Mouse (Mus musculus) liver, adult 2 months (tissue): Measurements from ENCODE around the gene Gpm6b. TPM values are rescaled to one million over a fixed set of nuclear protein-coding genes. Genes with fewer than 3 reads are reported as not detected.

ENCODE experiments used
- DNase-seq: peaks from one replicate; pipeline ENCODE4 v3.0.0-alpha.2; 2011; ENCODE audit warnings: low read depth, low spot score; ENCODE audit errors: extremely low read depth
- H3K27ac ChIP-seq: fragments of 200-500 bp; replicated peaks from 2 replicates; pipeline ENCODE4 v1.5.1; 2012; ENCODE audit warnings: low read depth, mild to moderate bottlenecking, control low read depth, inconsistent platforms, low read length; ENCODE audit not compliant: insufficient read depth
- H3K27me3 ChIP-seq: fragments of 200-500 bp; 2 replicates; pipeline ENCODE4 v1.6.1; 2012; ENCODE audit warnings: mild to moderate bottlenecking, moderate library complexity, low read length, inconsistent platforms; ENCODE audit not compliant: control insufficient read depth, insufficient read depth
- H3K36me3 ChIP-seq: fragments of 200-500 bp; 2 replicates; pipeline ENCODE4 v1.6.1; 2012; ENCODE audit warnings: low read length, inconsistent platforms; ENCODE audit not compliant: control insufficient read depth, insufficient read depth
- H3K4me1 ChIP-seq: fragments of 200-500 bp; 2 replicates; pipeline ENCODE4 v1.6.1; 2011; ENCODE audit warnings: low read length; ENCODE audit not compliant: control insufficient read depth, insufficient read depth
- H3K4me3 ChIP-seq: fragments of 200-500 bp; 2 replicates; pipeline ENCODE4 v1.5.1; 2011; ENCODE audit warnings: low read depth, mild to moderate bottlenecking, control low read depth, low read length, moderate library complexity; ENCODE audit not compliant: insufficient read depth
- H3K79me2 ChIP-seq: fragments of 200-500 bp; 2 replicates; pipeline ENCODE4 v1.6.1; 2012; ENCODE audit warnings: inconsistent platforms, mild to moderate bottlenecking, low read length, moderate library complexity; ENCODE audit not compliant: control insufficient read depth, insufficient read depth
- H3K9ac ChIP-seq: fragments of 200-500 bp; 2 replicates; pipeline ENCODE4 v1.6.1; 2012; ENCODE audit warnings: low read depth, mild to moderate bottlenecking, control low read depth, inconsistent platforms, low read length
- CTCF ChIP-seq: fragments of 200-500 bp; IDR thresholded peaks from 2 replicates; pipeline ENCODE4 v1.5.1; 2011; ENCODE audit warnings: low read depth, low read length, control low read depth
- POLR2A ChIP-seq: fragments of 200-500 bp; IDR thresholded peaks from 2 replicates; pipeline ENCODE4 v1.6.1; 2011; ENCODE audit warnings: low read length, control low read depth; ENCODE audit not compliant: insufficient read depth; ENCODE audit errors: extremely low read depth
- WGBS: fragments of 180-500 bp; shearing (Covaris S2); methylation state at CpG from one replicate; pipeline ENCODE4 v1.1.7; 2018; 5-methylcytosine and 5-hydroxymethylcytosine counted together
- polyA plus RNA-seq: library from polyadenylated mRNA; depleted of rRNA; stranded (reverse); fragments of >200 nt; gene quantifications from 2 replicates; pipeline ENCODE4 v1.2.3, GENCODE M21; 2012
- total RNA-seq: library from RNA; depleted of rRNA; stranded (reverse); fragments of >200 nt; gene quantifications from 2 replicates; pipeline ENCODE4 v1.2.3, GENCODE M21; 2014

The Gpm6b gene
- total and polyA plus RNA-seq, 2 experiments = 0.24 to 1.3 TPM

DNA sequence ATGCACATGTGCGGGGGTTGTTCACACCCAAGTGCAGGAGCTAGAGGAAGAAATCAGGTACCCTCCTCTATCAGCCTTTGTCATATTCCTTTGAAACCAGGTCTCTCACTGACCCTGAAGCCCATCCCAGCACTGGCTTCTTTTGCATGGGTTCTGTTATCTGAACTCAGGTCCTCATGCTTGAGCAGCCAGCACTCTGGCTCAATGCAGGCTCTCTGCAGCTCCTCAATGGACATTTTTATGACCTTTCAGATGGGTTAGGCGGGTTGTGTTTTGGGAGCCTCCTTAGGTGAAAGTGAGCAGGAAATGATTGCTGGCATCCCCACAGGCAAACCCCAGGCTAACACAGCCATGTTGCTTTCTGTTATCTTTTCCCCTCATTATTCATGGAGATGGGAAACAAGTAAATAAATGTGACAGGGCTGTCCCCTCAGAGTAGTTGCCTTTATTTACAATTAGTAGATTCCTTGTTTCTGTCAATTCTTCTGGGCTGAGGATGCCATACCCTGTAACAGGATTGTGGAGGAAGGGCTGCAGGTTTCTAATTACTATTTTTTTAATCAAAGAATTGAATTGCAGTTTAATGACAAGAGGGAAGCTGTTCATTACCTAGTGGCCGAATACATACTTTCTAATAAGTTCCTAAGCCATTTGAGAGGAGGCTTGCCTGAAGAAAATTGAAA, 89.6 kb downstream of the Gpm6b start:
- no peak for DNase-seq
- Histone ChIP-seq H3K27me3 (no peaks in the 10 kb centered on the region), H3K4me3 (no peak overlapping the region), H3K4me1 (no peaks in the 10 kb centered on the region), H3K27ac (no peak overlapping the region), H3K36me3 (no peaks in the 10 kb centered on the region), H3K79me2 (no peaks in the 10 kb centered on the region), H3K9ac (no peak overlapping the region)
- TF ChIP-seq CTCF = no peak
- no peak for TF ChIP-seq POLR2A
- 92% methylated on average over 3 of the region's 3 CpGs for WGBS

DNA sequence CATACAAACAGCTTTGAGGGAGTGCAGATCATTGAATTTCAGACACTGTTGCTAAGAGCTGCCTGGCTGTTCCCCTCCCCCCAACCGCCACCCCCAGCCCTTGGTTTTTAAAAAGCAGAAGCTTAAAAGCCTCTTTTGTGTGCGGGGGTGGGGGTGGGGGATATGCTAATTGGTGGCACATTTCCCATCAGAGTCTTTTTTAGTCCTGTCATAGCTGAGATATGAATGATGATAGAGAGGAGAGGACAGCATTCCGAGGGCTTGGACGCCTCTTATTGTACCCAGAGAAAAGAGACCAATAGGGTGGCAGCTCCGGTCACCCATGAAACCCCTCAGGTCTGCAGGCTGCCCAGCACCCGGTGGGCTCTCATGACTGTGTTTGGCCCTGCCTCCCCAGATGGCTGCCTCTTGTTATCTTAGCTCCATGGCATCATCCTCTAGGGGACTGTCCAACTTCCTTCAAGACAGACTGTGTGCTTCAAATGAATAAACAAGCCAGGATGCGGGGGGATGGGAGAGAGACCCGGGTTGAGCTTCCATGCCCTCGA, 90.3 kb downstream of the Gpm6b start:
- H3K4me1 ChIP-seq = no peaks in the 10 kb centered on the region
- no peak for DNase-seq
- no peak overlapping the region for H3K9ac ChIP-seq
- no peak for TF ChIP-seq POLR2A
- no peak for TF ChIP-seq CTCF
- no peaks in the 10 kb centered on the region for H3K79me2 ChIP-seq
- no peak overlapping the region for H3K27ac ChIP-seq
- 46% methylated on average over 9 of the region's 9 CpGs for WGBS
- no peak overlapping the region for H3K4me3 ChIP-seq
- H3K27me3 ChIP-seq = no peaks in the 10 kb centered on the region
- no peaks in the 10 kb centered on the region for H3K36me3 ChIP-seq

DNA sequence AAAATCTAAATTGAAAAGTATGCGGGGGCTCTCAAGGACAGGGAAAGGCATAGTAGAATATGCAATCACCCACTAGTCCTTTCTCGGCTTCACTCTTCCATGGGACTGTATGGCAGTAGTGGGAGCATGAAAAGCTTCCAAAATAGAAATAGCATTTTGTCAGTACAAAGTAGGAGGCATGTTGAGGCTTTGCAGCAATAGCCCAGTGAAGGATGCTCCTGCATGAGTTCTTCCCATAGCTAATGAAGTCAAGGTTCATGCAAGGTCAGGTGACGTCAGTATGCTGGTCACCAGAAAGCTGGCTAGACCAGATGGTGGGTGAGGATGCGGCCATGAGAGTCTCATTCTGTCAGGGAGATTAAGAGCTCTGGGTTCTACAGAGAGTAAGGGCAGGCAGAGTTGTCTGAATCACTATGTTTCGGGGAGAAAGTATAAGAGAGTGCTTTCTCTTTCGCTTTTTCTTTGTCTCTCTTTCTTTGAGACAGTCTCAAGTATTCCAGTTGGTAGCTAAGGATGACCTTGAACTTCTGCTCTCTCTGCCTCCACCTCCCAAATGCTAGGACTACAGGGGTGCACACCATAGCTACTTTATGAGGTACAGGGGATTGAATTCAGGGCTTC, 95.9 kb downstream of the Gpm6b start:
- no peak overlapping the region for H3K27ac ChIP-seq
- WGBS = 81% methylated on average over 6 of the region's 6 CpGs

DNA sequence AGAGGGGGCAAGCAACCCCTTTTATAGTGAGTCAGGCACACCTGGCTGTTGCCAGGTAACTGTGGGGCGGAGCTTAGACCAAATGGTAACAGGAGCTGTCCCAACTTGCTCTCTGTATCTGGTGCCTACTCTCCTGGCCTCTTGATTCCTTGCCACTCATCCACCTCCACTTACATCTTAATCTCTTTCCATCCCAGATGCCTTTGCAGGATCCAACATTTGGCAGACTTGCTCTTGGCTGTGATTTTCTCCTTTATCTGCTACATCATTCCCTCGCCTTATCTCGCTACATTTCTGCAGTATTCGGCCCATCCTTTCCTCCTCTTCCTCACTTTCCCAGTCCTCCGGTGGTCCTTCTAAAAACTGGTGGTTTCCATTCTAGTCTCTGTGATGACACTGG, 99.6 kb downstream of the Gpm6b start:
- DNase-seq = no peak
- no peaks in the 10 kb centered on the region for H3K4me1 ChIP-seq
- H3K4me3 ChIP-seq = no peak overlapping the region
- 90% methylated on average over 5 of the region's 5 CpGs for WGBS
- no peaks in the 10 kb centered on the region for H3K27me3 ChIP-seq
- no peaks in the 10 kb centered on the region for H3K79me2 ChIP-seq
- no peak overlapping the region for H3K9ac ChIP-seq
- TF ChIP-seq POLR2A (no peak), CTCF (no peak)
- H3K27ac ChIP-seq = no peak overlapping the region
- H3K36me3 ChIP-seq = no peaks in the 10 kb centered on the region

More for the DNA sequence above, 95.9 kb downstream of the Gpm6b start:
- H3K79me2 ChIP-seq = no peaks in the 10 kb centered on the region
- no peak for DNase-seq
- H3K4me3 ChIP-seq = no peak overlapping the region
- H3K4me1 ChIP-seq = no peaks in the 10 kb centered on the region
- H3K36me3 ChIP-seq = no peaks in the 10 kb centered on the region
- H3K9ac ChIP-seq = no peak overlapping the region
- H3K27me3 ChIP-seq = no peaks in the 10 kb centered on the region
- TF ChIP-seq CTCF (no peak), POLR2A (no peak)

DNA sequence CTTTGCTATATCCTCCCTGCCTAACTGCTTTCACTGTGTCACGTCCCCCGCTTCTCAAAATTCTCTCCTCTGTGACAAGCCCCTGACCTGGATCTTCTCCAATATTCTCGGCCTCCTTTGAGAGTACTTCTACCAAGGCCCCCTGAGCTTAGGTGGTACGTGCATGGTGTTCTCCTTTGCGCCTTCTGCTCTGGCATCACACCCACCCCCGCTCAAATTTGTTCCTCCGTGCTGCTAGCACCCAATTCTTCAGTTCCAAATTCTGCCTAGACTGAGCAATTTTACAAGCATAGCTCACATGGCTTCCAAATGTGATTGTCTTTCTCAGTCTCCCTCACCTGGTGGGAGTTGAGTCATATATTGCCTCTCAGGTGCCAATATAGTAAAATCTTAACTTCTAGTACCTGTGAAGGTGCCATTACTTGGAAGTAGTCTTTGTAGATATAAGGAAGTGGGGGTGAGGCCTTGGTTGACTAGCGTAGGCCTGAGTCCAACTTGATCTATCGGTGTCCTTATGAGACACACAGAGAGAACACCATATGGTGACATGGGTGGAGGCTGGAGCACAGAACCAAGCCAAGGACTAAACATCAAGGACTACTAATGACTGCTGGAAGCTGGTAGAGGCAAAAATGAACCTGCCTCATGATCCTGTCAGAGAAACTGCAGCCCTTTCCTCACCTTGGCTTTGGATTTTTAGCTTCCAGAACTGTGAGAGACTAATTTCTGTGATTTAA, 100.2 kb downstream of the Gpm6b start:
- no peak for DNase-seq
- WGBS = 97% methylated on average over 9 of the region's 9 CpGs
- no peaks in the 10 kb centered on the region for H3K79me2 ChIP-seq

More for the DNA sequence above, 100.2 kb downstream of the Gpm6b start:
- Histone ChIP-seq H3K9ac (no peak overlapping the region), H3K27ac (no peak overlapping the region), H3K4me3 (no peak overlapping the region), H3K36me3 (no peaks in the 10 kb centered on the region), H3K4me1 (no peaks in the 10 kb centered on the region), H3K27me3 (no peaks in the 10 kb centered on the region)
- no peak for TF ChIP-seq CTCF
- TF ChIP-seq POLR2A = no peak
